Mouse (Mus musculus) G1E (cell line): ENCODE data around the gene Il5ra.

Experiments used
- CTCF ChIP-seq: IDR thresholded peaks from 2 replicates; pipeline ENCODE4 v1.5.1; 2012; ENCODE audit warnings: low read depth, low read length, inconsistent platforms, mixed read lengths
- GATA1 ChIP-seq: IDR thresholded peaks from 2 replicates; pipeline ENCODE4 v1.6.1; 2012; ENCODE audit warnings: borderline replicate concordance, low read length, inconsistent platforms, mixed read lengths
- POLR2AphosphoS5 ChIP-seq: IDR thresholded peaks from 2 replicates; pipeline ENCODE4 v1.6.1; 2012; ENCODE audit warnings: low read depth, low read length, inconsistent platforms; ENCODE audit not compliant: insufficient replicate concordance

- TF ChIP-seq CTCF (no peak), GATA1 (no peak), POLR2AphosphoS5 (no peak)
These were observed 11.8 kb upstream of the Il5ra start for GRCm38 (mm10) chr6:106760473-106761218.
